Mouse (Mus musculus): ENCODE measurements around the gene Crisp2. TPM values are rescaled to one million over a fixed set of nuclear protein-coding genes. Genes with fewer than 3 reads are reported as not detected.
"Not testable (repeated sequence)": the region's sequence is repeated elsewhere in the genome, so short reads cannot be mapped to it uniquely, and the experiment has no call there.

Crisp2 gene
- polyA plus RNA-seq, 1 experiment from 2014 or later: not detected

- H3K9me3 ChIP-seq (ENCODE audit: control insufficient read depth, low read length): no peaks in the 10 kb centered on the region
- no peak overlapping the region for H3K27ac ChIP-seq (replicated peaks in 1 of 2; ENCODE audit: control insufficient read depth in 1 of 2, insufficient read depth in 1 of 2, low read depth in 2 of 2, low read length in 2 of 2)
- no peak for ATAC-seq (ENCODE audit: insufficient number of reproducible peaks, insufficient read depth, low FRiP score, low read depth)
- H3K36me3 ChIP-seq (ENCODE audit: control insufficient read depth, insufficient read depth, low read length): no peaks in the 10 kb centered on the region
- H3K4me3 ChIP-seq (ENCODE audit: control insufficient read depth in 1 of 2, insufficient read depth in 1 of 2, low read depth in 1 of 2, low read length in 2 of 2): no peak overlapping the region
- no peaks in the 10 kb centered on the region for H3K27me3 ChIP-seq (ENCODE audit: control insufficient read depth, insufficient read depth, low read length)
- no peak overlapping the region for H3K9ac ChIP-seq (ENCODE audit: low read length)
- no peak overlapping the region for H3K4me2 ChIP-seq (ENCODE audit: low read length)
- no peaks in the 10 kb centered on the region for H3K4me1 ChIP-seq (ENCODE audit: control insufficient read depth in 2 of 2, insufficient read depth in 2 of 2, low read length in 2 of 2)
Observed at GRCm38 (mm10) chr17:40789877-40790276, 16.9 kb downstream of the Crisp2 start.

- Histone ChIP-seq H3K4me2 (ENCODE audit: low read length) (no peak overlapping the region), H3K4me3 (ENCODE audit: control insufficient read depth in 1 of 2, insufficient read depth in 1 of 2, low read depth in 1 of 2, low read length in 2 of 2) (no peak overlapping the region), H3K36me3 (ENCODE audit: control insufficient read depth, insufficient read depth, low read length) (no peaks in the 10 kb centered on the region), H3K27ac (replicated peaks in 1 of 2; ENCODE audit: control insufficient read depth in 1 of 2, insufficient read depth in 1 of 2, low read depth in 2 of 2, low read length in 2 of 2) (no peak overlapping the region), H3K9ac (ENCODE audit: low read length) (no peak overlapping the region), H3K9me3 (ENCODE audit: control insufficient read depth, low read length) (no peaks in the 10 kb centered on the region), H3K27me3 (ENCODE audit: control insufficient read depth, insufficient read depth, low read length) (no peaks in the 10 kb centered on the region), H3K4me1 (ENCODE audit: control insufficient read depth in 2 of 2, insufficient read depth in 2 of 2, low read length in 2 of 2) (no peaks in the 10 kb centered on the region)
- 74% methylated on average over 1 of the region's 1 CpGs for WGBS
- no peak for ATAC-seq (ENCODE audit: insufficient number of reproducible peaks, insufficient read depth, low FRiP score, low read depth)
Observed at GRCm38 (mm10) chr17:40767120-40767519, 39.7 kb downstream of the Crisp2 start.

- no peak overlapping the region for H3K4me2 ChIP-seq (ENCODE audit: low read length)
- 55% methylated on average over 4 of the region's 4 CpGs for WGBS
- ATAC-seq (ENCODE audit: insufficient number of reproducible peaks, insufficient read depth, low FRiP score, low read depth): no peak
- H3K9me3 ChIP-seq (ENCODE audit: control insufficient read depth, low read length): no peaks in the 10 kb centered on the region
- no peak overlapping the region for H3K4me3 ChIP-seq (ENCODE audit: control insufficient read depth in 1 of 2, insufficient read depth in 1 of 2, low read depth in 1 of 2, low read length in 2 of 2)
- H3K27ac ChIP-seq (replicated peaks in 1 of 2; ENCODE audit: control insufficient read depth in 1 of 2, insufficient read depth in 1 of 2, low read depth in 2 of 2, low read length in 2 of 2): no peak overlapping the region
- no peak overlapping the region for H3K9ac ChIP-seq (ENCODE audit: low read length)
- no peaks in the 10 kb centered on the region for H3K4me1 ChIP-seq (ENCODE audit: control insufficient read depth in 2 of 2, insufficient read depth in 2 of 2, low read length in 2 of 2)
- H3K27me3 ChIP-seq (ENCODE audit: control insufficient read depth, insufficient read depth, low read length): no peaks in the 10 kb centered on the region
- no peaks in the 10 kb centered on the region for H3K36me3 ChIP-seq (ENCODE audit: control insufficient read depth, insufficient read depth, low read length)
Observed at GRCm38 (mm10) chr17:40763662-40764061, 43.1 kb downstream of the Crisp2 start.

GRCm38 (mm10) chr17:40731724-40732123 lies 75.1 kb downstream of the Crisp2 start:
- no peak for ATAC-seq (ENCODE audit: insufficient number of reproducible peaks, insufficient read depth, low FRiP score, low read depth)
- H3K27me3 ChIP-seq (ENCODE audit: control insufficient read depth, insufficient read depth, low read length): no peaks in the 10 kb centered on the region
- H3K4me1 ChIP-seq (ENCODE audit: control insufficient read depth in 2 of 2, insufficient read depth in 2 of 2, low read length in 2 of 2): no peaks in the 10 kb centered on the region
- H3K36me3 ChIP-seq (ENCODE audit: control insufficient read depth, insufficient read depth, low read length): no peaks in the 10 kb centered on the region
- H3K4me2 ChIP-seq (ENCODE audit: low read length): no peak overlapping the region
- 40% methylated on average over 4 of the region's 4 CpGs for WGBS
- H3K4me3 ChIP-seq (ENCODE audit: control insufficient read depth in 1 of 2, insufficient read depth in 1 of 2, low read depth in 1 of 2, low read length in 2 of 2): no peak overlapping the region
- H3K9me3 ChIP-seq (ENCODE audit: control insufficient read depth, low read length): no peaks in the 10 kb centered on the region
- no peak overlapping the region for H3K9ac ChIP-seq (ENCODE audit: low read length)
- no peak overlapping the region for H3K27ac ChIP-seq (replicated peaks in 1 of 2; ENCODE audit: control insufficient read depth in 1 of 2, insufficient read depth in 1 of 2, low read depth in 2 of 2, low read length in 2 of 2)

- Histone ChIP-seq H3K4me1 (ENCODE audit: control insufficient read depth in 2 of 2, insufficient read depth in 2 of 2, low read length in 2 of 2) (no peaks in the 10 kb centered on the region), H3K36me3 (ENCODE audit: control insufficient read depth, insufficient read depth, low read length) (no peaks in the 10 kb centered on the region), H3K27me3 (ENCODE audit: control insufficient read depth, insufficient read depth, low read length) (no peaks in the 10 kb centered on the region), H3K9ac (ENCODE audit: low read length) (no peak overlapping the region), H3K9me3 (ENCODE audit: control insufficient read depth, low read length) (no peaks in the 10 kb centered on the region), H3K4me2 (ENCODE audit: low read length) (no peak overlapping the region), H3K27ac (replicated peaks in 1 of 2; ENCODE audit: control insufficient read depth in 1 of 2, insufficient read depth in 1 of 2, low read depth in 2 of 2, low read length in 2 of 2) (no peak overlapping the region), H3K4me3 (ENCODE audit: control insufficient read depth in 1 of 2, insufficient read depth in 1 of 2, low read depth in 1 of 2, low read length in 2 of 2) (no peak overlapping the region)
- no peak for ATAC-seq (ENCODE audit: insufficient number of reproducible peaks, insufficient read depth, low FRiP score, low read depth)
- 72% methylated on average over 2 of the region's 2 CpGs for WGBS
Observed at GRCm38 (mm10) chr17:40731296-40731695, 75.5 kb downstream of the Crisp2 start.

GRCm38 (mm10) chr17:40726820-40727219 lies 80.0 kb downstream of the Crisp2 start, which contains the start of gene Esp1:
Gene Esp1, plus strand, starts transcription at chr17:40727120.
- Histone ChIP-seq H3K4me2 (ENCODE audit: low read length) (no peak within 1 kb of the TSS), H3K27me3 (ENCODE audit: control insufficient read depth, insufficient read depth, low read length) (no peaks in the 10 kb centered on the region), H3K4me1 (ENCODE audit: control insufficient read depth in 2 of 2, insufficient read depth in 2 of 2, low read length in 2 of 2) (no peaks in the 10 kb centered on the region), H3K4me3 (ENCODE audit: control insufficient read depth in 1 of 2, insufficient read depth in 1 of 2, low read depth in 1 of 2, low read length in 2 of 2) (no peak within 1 kb of the TSS), H3K27ac (replicated peaks in 1 of 2; ENCODE audit: control insufficient read depth in 1 of 2, insufficient read depth in 1 of 2, low read depth in 2 of 2, low read length in 2 of 2) (no peak within 1 kb of the TSS), H3K9ac (ENCODE audit: low read length) (no peak within 1 kb of the TSS), H3K36me3 (ENCODE audit: control insufficient read depth, insufficient read depth, low read length) (no peaks in the 10 kb centered on the region), H3K9me3 (ENCODE audit: control insufficient read depth, low read length) (no peaks in the 10 kb centered on the region)
- no peak for ATAC-seq (ENCODE audit: insufficient number of reproducible peaks, insufficient read depth, low FRiP score, low read depth)
- WGBS: 78% methylated on average over 2 of the region's 2 CpGs

- H3K27ac ChIP-seq (replicated peaks in 1 of 2; ENCODE audit: control insufficient read depth in 1 of 2, insufficient read depth in 1 of 2, low read depth in 2 of 2, low read length in 2 of 2); H3K27me3 ChIP-seq (ENCODE audit: control insufficient read depth, insufficient read depth, low read length); H3K4me1 ChIP-seq (ENCODE audit: control insufficient read depth in 2 of 2, insufficient read depth in 2 of 2, low read length in 2 of 2); H3K9me3 ChIP-seq (ENCODE audit: control insufficient read depth, low read length); H3K4me3 ChIP-seq (ENCODE audit: control insufficient read depth in 1 of 2, insufficient read depth in 1 of 2, low read depth in 1 of 2, low read length in 2 of 2); H3K9ac ChIP-seq (ENCODE audit: low read length); ATAC-seq (ENCODE audit: insufficient number of reproducible peaks, insufficient read depth, low FRiP score, low read depth); H3K4me2 ChIP-seq (ENCODE audit: low read length); H3K36me3 ChIP-seq (ENCODE audit: control insufficient read depth, insufficient read depth, low read length): not testable (repeated sequence)
Observed at GRCm38 (mm10) chr17:40717055-40717454, 89.7 kb downstream of the Crisp2 start.

- no peak for ATAC-seq (ENCODE audit: insufficient number of reproducible peaks, insufficient read depth, low FRiP score, low read depth)
- Histone ChIP-seq H3K4me1 (ENCODE audit: control insufficient read depth in 2 of 2, insufficient read depth in 2 of 2, low read length in 2 of 2) (no peaks in the 10 kb centered on the region), H3K9ac (ENCODE audit: low read length) (no peak overlapping the region), H3K9me3 (ENCODE audit: control insufficient read depth, low read length) (no peaks in the 10 kb centered on the region), H3K4me3 (ENCODE audit: control insufficient read depth in 1 of 2, insufficient read depth in 1 of 2, low read depth in 1 of 2, low read length in 2 of 2) (no peak overlapping the region), H3K27ac (replicated peaks in 1 of 2; ENCODE audit: control insufficient read depth in 1 of 2, insufficient read depth in 1 of 2, low read depth in 2 of 2, low read length in 2 of 2) (no peak overlapping the region), H3K36me3 (ENCODE audit: control insufficient read depth, insufficient read depth, low read length) (no peaks in the 10 kb centered on the region), H3K4me2 (ENCODE audit: low read length) (no peak overlapping the region), H3K27me3 (ENCODE audit: control insufficient read depth, insufficient read depth, low read length) (no peaks in the 10 kb centered on the region)
Observed at GRCm38 (mm10) chr17:40716273-40716672, 90.5 kb downstream of the Crisp2 start.
